Mouse (Mus musculus) frontal cortex, adult 2 months (tissue): Measurements from ENCODE around the gene Tnrc6b. TPM values are rescaled to one million over a fixed set of nuclear protein-coding genes. Genes with fewer than 3 reads are reported as not detected.
"Not testable (repeated sequence)": the region's sequence is repeated elsewhere in the genome, so short reads cannot be mapped to it uniquely, and the experiment has no call there.

Source experiments
- DNase-seq, 2 experiments: peaks; one replicate each; pipeline ENCODE4 v3.0.0; 2022; ENCODE audit warnings: low spot score in 1 of 2; ENCODE audit errors: extremely low spot score in 1 of 2
- polyA plus RNA-seq: library from polyadenylated mRNA; depleted of rRNA; stranded (reverse); fragments of >200 nt; gene quantifications from 2 replicates; pipeline ENCODE4 v1.2.3, GENCODE M21; 2012

Gene Tnrc6b
- polyA plus RNA-seq, 1 experiment: 43.0 TPM

- DNase-seq: not testable (repeated sequence)
Observed at GRCm38 (mm10) chr15:80904776-80905175, 193.7 kb downstream of the Tnrc6b start.

- no peak for DNase-seq
Observed at GRCm38 (mm10) chr15:80910183-80910582, 199.1 kb downstream of the Tnrc6b start.

GRCm38 (mm10) chr15:80910790-80911531 lies 199.8 kb downstream of the Tnrc6b start:
- DNase-seq: no peak

- DNase-seq: no peak
Observed at GRCm38 (mm10) chr15:80912175-80912574, 201.1 kb downstream of the Tnrc6b start.

- no peak for DNase-seq
Observed at GRCm38 (mm10) chr15:80913803-80914202, 202.7 kb downstream of the Tnrc6b start.

GRCm38 (mm10) chr15:80915850-80916249 lies 204.7 kb downstream of the Tnrc6b start:
- DNase-seq: no peak

GRCm38 (mm10) chr15:80916621-80917020 lies 205.5 kb downstream of the Tnrc6b start:
- DNase-seq: no peak

- no peak for DNase-seq
Observed at GRCm38 (mm10) chr15:80920346-80920745, 209.2 kb downstream of the Tnrc6b start.

- no peak for DNase-seq
Observed at GRCm38 (mm10) chr15:80921781-80922180, 210.7 kb downstream of the Tnrc6b start.

GRCm38 (mm10) chr15:80924211-80924610 lies 213.1 kb downstream of the Tnrc6b start:
- no peak for DNase-seq

- no peak for DNase-seq
Observed at GRCm38 (mm10) chr15:80928811-80929355, 217.8 kb downstream of the Tnrc6b start.

GRCm38 (mm10) chr15:80930048-80930571 lies 219.0 kb downstream of the Tnrc6b start:
- DNase-seq: no peak

GRCm38 (mm10) chr15:80930676-80931320 lies 219.7 kb downstream of the Tnrc6b start:
- DNase-seq: not testable (repeated sequence)

- DNase-seq: no peak
Observed at GRCm38 (mm10) chr15:80931345-80931960, 220.3 kb downstream of the Tnrc6b start.

GRCm38 (mm10) chr15:80934841-80935240 lies 223.7 kb downstream of the Tnrc6b start:
- DNase-seq: no peak

GRCm38 (mm10) chr15:80936686-80937085 lies 225.6 kb downstream of the Tnrc6b start:
- DNase-seq: no peak

- no peak for DNase-seq
Observed at GRCm38 (mm10) chr15:80938615-80939014, 227.5 kb downstream of the Tnrc6b start.

- DNase-seq: no peak
Observed at GRCm38 (mm10) chr15:80939401-80939800, 228.3 kb downstream of the Tnrc6b start.

- no peak for DNase-seq
Observed at GRCm38 (mm10) chr15:80941468-80942040, 230.4 kb downstream of the Tnrc6b start.

GRCm38 (mm10) chr15:80945851-80946250 lies 234.7 kb downstream of the Tnrc6b start:
- DNase-seq: peak in 1 of 2 experiments; percentile 54
